Mouse (Mus musculus) brain, embryonic 14.5 days (tissue): ENCODE measurements at regions not wholly inside any gene's neighbourhood (a gene's known extent, or its start where the extent isn't known, plus 50 kb on each side); places are given as distances from the start of the nearest gene placed in this dataset.

Source experiments
- CTCF ChIP-seq: fragments of 200-500 bp; IDR thresholded peaks from 2 replicates; pipeline ENCODE4 v1.5.1; 2012; ENCODE audit warnings: inconsistent platforms, mild to moderate bottlenecking, moderate library complexity, borderline replicate concordance; ENCODE audit not compliant: insufficient read depth, insufficient read length; ENCODE audit errors: extremely low read depth
- POLR2A ChIP-seq: fragments of 200-500 bp; IDR thresholded peaks from 2 replicates; pipeline ENCODE4 v1.6.1; 2012; ENCODE audit warnings: mild to moderate bottlenecking, inconsistent platforms, borderline replicate concordance; ENCODE audit not compliant: poor library complexity, insufficient read depth, insufficient read length, severe bottlenecking; ENCODE audit errors: extremely low read depth

DNA sequence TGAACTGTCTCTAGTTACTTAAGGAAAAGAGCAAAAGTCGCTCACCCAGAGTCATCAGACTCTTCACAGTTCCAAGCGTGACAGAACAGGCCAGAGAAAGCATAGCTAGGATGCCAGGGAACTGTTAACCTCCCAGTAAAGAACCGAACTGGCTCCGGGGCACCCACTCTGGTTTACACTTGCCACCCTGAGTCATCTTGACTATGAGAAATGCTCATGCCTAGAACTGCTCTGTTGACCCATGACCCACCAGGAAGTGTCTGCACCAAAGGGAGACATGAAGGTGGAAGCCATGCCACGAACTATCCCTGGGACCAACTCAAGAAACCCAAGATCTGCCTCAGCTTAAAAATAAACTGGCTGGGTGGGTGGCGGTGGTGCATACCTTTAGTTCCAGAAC is 51.3 kb upstream of the Slc2a1 start:
- TF ChIP-seq CTCF: no peak
- no peak for TF ChIP-seq POLR2A
